Mouse (Mus musculus): Measurements from ENCODE around the gene Ube3b. TPM values are rescaled to one million over a fixed set of nuclear protein-coding genes. Genes with fewer than 3 reads are reported as not detected.
A peak's percentile ranks its signal among the peaks of the same experiment; 100 is the strongest.

The Ube3b gene
- total RNA-seq (2014; rRNA removed) (15.8 and 21.2 TPM in 2 replicates), polyA plus RNA-seq (2012; rRNA removed) (46.2 and 52.3 TPM in 2 replicates)

- peak; percentile 87 for DNase-seq (ENCODE audit: extremely low read depth, low read depth, low spot score)
These were observed at the start of gene Ube3b, which contains the start of gene Kctd10 for GRCm38 (mm10) chr5:114380209-114381012. Gene Ube3b (plus strand): TSS chr5:114380607. Gene Kctd10 (minus strand): TSS chr5:114380508.

GRCm38 (mm10) chr5:114342996-114343395 is 37.4 kb upstream of the Ube3b start:
- H3K79me2 ChIP-seq (ENCODE audit: control insufficient read depth, insufficient read depth, low read length): no peaks in the 10 kb centered on the region
- no peaks in the 10 kb centered on the region for H3K27me3 ChIP-seq (ENCODE audit: control insufficient read depth, insufficient read depth, low read length)
- no peaks in the 10 kb centered on the region for H3K4me1 ChIP-seq (ENCODE audit: control insufficient read depth, insufficient read depth, low read length)
- DNase-seq (ENCODE audit: extremely low read depth, low read depth, low spot score): no peak
- H3K9ac ChIP-seq (ENCODE audit: low read depth, low read length): no peak overlapping the region
- H3K27ac ChIP-seq (replicated peaks; ENCODE audit: insufficient read depth, low read depth, low read length): no peak overlapping the region
- no peaks in the 10 kb centered on the region for H3K36me3 ChIP-seq (ENCODE audit: control insufficient read depth, insufficient read depth, low read length)
- 45% methylated on average over 5 of the region's 5 CpGs for WGBS
- TF ChIP-seq POLR2A (IDR thresholded peaks at IDR 0.05; ENCODE audit: extremely low read depth, insufficient read depth, low read length): no peak
- no peak for TF ChIP-seq CTCF (IDR thresholded peaks at IDR 0.05; ENCODE audit: low read depth, low read length)
- H3K4me3 ChIP-seq (ENCODE audit: insufficient read depth, low read depth, low read length): no peak overlapping the region

More at GRCm38 (mm10) chr5:114380209-114381012, at the start of gene Ube3b, which contains the start of gene Kctd10:
- WGBS: under 1% methylated on average over 74 of the region's 74 CpGs
- peak within 1 kb of the TSS; percentile 98 for H3K4me3 ChIP-seq (ENCODE audit: insufficient read depth, low read depth, low read length)
- peaks cover 5% of the 10 kb centered on the region; the same call in 1 of the 2 replicates for H3K4me1 ChIP-seq (ENCODE audit: control insufficient read depth, insufficient read depth, low read length)
- H3K27me3 ChIP-seq (ENCODE audit: control insufficient read depth, insufficient read depth, low read length): no peaks in the 10 kb centered on the region
- H3K27ac ChIP-seq (replicated peaks; ENCODE audit: insufficient read depth, low read depth, low read length): peak within 1 kb of the TSS; percentile 98
- TF ChIP-seq CTCF (IDR thresholded peaks at IDR 0.05; ENCODE audit: low read depth, low read length) (no peak), POLR2A (IDR thresholded peaks at IDR 0.05; ENCODE audit: extremely low read depth, insufficient read depth, low read length) (peak; percentile 87)
- peak within 1 kb of the TSS; percentile 98 for H3K9ac ChIP-seq (ENCODE audit: low read depth, low read length)
- H3K36me3 ChIP-seq (ENCODE audit: control insufficient read depth, insufficient read depth, low read length): peaks cover 6% of the 10 kb centered on the region
- peaks cover 51% of the 10 kb centered on the region for H3K79me2 ChIP-seq (ENCODE audit: control insufficient read depth, insufficient read depth, low read length)

GRCm38 (mm10) chr5:114343612-114344011 is 36.8 kb upstream of the Ube3b start:
- H3K27ac ChIP-seq (replicated peaks; ENCODE audit: insufficient read depth, low read depth, low read length): no peak overlapping the region
- H3K4me1 ChIP-seq (ENCODE audit: control insufficient read depth, insufficient read depth, low read length): no peaks in the 10 kb centered on the region
- H3K4me3 ChIP-seq (ENCODE audit: insufficient read depth, low read depth, low read length): no peak overlapping the region
- no peaks in the 10 kb centered on the region for H3K79me2 ChIP-seq (ENCODE audit: control insufficient read depth, insufficient read depth, low read length)
- no peaks in the 10 kb centered on the region for H3K36me3 ChIP-seq (ENCODE audit: control insufficient read depth, insufficient read depth, low read length)
- WGBS: 87% methylated on average over 7 of the region's 7 CpGs
- no peak for DNase-seq (ENCODE audit: extremely low read depth, low read depth, low spot score)
- no peaks in the 10 kb centered on the region for H3K27me3 ChIP-seq (ENCODE audit: control insufficient read depth, insufficient read depth, low read length)
- TF ChIP-seq POLR2A (IDR thresholded peaks at IDR 0.05; ENCODE audit: extremely low read depth, insufficient read depth, low read length) (no peak), CTCF (IDR thresholded peaks at IDR 0.05; ENCODE audit: low read depth, low read length) (no peak)
- H3K9ac ChIP-seq (ENCODE audit: low read depth, low read length): no peak overlapping the region

- no peaks in the 10 kb centered on the region for H3K4me1 ChIP-seq (ENCODE audit: control insufficient read depth, insufficient read depth, low read length)
- 69% methylated on average over 3 of the region's 3 CpGs for WGBS
- no peaks in the 10 kb centered on the region for H3K79me2 ChIP-seq (ENCODE audit: control insufficient read depth, insufficient read depth, low read length)
- TF ChIP-seq CTCF (IDR thresholded peaks at IDR 0.05; ENCODE audit: low read depth, low read length) (no peak), POLR2A (IDR thresholded peaks at IDR 0.05; ENCODE audit: extremely low read depth, insufficient read depth, low read length) (no peak)
- H3K27ac ChIP-seq (replicated peaks; ENCODE audit: insufficient read depth, low read depth, low read length): no peak overlapping the region
- H3K9ac ChIP-seq (ENCODE audit: low read depth, low read length): no peak overlapping the region
- no peaks in the 10 kb centered on the region for H3K36me3 ChIP-seq (ENCODE audit: control insufficient read depth, insufficient read depth, low read length)
- H3K4me3 ChIP-seq (ENCODE audit: insufficient read depth, low read depth, low read length): no peak overlapping the region
- no peaks in the 10 kb centered on the region for H3K27me3 ChIP-seq (ENCODE audit: control insufficient read depth, insufficient read depth, low read length)
- no peak for DNase-seq (ENCODE audit: extremely low read depth, low read depth, low spot score)
These were observed 34.9 kb upstream of the Ube3b start for GRCm38 (mm10) chr5:114345538-114345937.

GRCm38 (mm10) chr5:114347005-114347404 is 33.4 kb upstream of the Ube3b start:
- TF ChIP-seq POLR2A (IDR thresholded peaks at IDR 0.05; ENCODE audit: extremely low read depth, insufficient read depth, low read length) (no peak), CTCF (IDR thresholded peaks at IDR 0.05; ENCODE audit: low read depth, low read length) (no peak)
- Histone ChIP-seq H3K79me2 (ENCODE audit: control insufficient read depth, insufficient read depth, low read length) (no peaks in the 10 kb centered on the region), H3K27ac (replicated peaks; ENCODE audit: insufficient read depth, low read depth, low read length) (no peak overlapping the region), H3K36me3 (ENCODE audit: control insufficient read depth, insufficient read depth, low read length) (no peaks in the 10 kb centered on the region), H3K4me1 (ENCODE audit: control insufficient read depth, insufficient read depth, low read length) (no peaks in the 10 kb centered on the region), H3K27me3 (ENCODE audit: control insufficient read depth, insufficient read depth, low read length) (no peaks in the 10 kb centered on the region), H3K4me3 (ENCODE audit: insufficient read depth, low read depth, low read length) (no peak overlapping the region), H3K9ac (ENCODE audit: low read depth, low read length) (no peak overlapping the region)
- no peak for DNase-seq (ENCODE audit: extremely low read depth, low read depth, low spot score)
- WGBS: 86% methylated on average over 10 of the region's 10 CpGs

GRCm38 (mm10) chr5:114351490-114351889 is 28.9 kb upstream of the Ube3b start:
- H3K4me3 ChIP-seq (ENCODE audit: insufficient read depth, low read depth, low read length): no peak overlapping the region
- DNase-seq (ENCODE audit: extremely low read depth, low read depth, low spot score): no peak
- H3K27ac ChIP-seq (replicated peaks; ENCODE audit: insufficient read depth, low read depth, low read length): no peak overlapping the region
- no peaks in the 10 kb centered on the region for H3K27me3 ChIP-seq (ENCODE audit: control insufficient read depth, insufficient read depth, low read length)
- H3K36me3 ChIP-seq (ENCODE audit: control insufficient read depth, insufficient read depth, low read length): no peaks in the 10 kb centered on the region
- 61% methylated on average over 10 of the region's 10 CpGs for WGBS
- TF ChIP-seq CTCF (IDR thresholded peaks at IDR 0.05; ENCODE audit: low read depth, low read length) (peak; percentile 30; the same call in 1 of the 2 replicates), POLR2A (IDR thresholded peaks at IDR 0.05; ENCODE audit: extremely low read depth, insufficient read depth, low read length) (no peak)
- H3K9ac ChIP-seq (ENCODE audit: low read depth, low read length): no peak overlapping the region
- H3K79me2 ChIP-seq (ENCODE audit: control insufficient read depth, insufficient read depth, low read length): no peaks in the 10 kb centered on the region
- H3K4me1 ChIP-seq (ENCODE audit: control insufficient read depth, insufficient read depth, low read length): no peaks in the 10 kb centered on the region
